Mouse (Mus musculus): ENCODE results near the gene Hecw2. TPM values are rescaled to one million over a fixed set of nuclear protein-coding genes. Genes with fewer than 3 reads are reported as not detected.

Hecw2 gene
- polyA plus RNA-seq, 2 experiments = 2.2 to 2.8 TPM

DNA sequence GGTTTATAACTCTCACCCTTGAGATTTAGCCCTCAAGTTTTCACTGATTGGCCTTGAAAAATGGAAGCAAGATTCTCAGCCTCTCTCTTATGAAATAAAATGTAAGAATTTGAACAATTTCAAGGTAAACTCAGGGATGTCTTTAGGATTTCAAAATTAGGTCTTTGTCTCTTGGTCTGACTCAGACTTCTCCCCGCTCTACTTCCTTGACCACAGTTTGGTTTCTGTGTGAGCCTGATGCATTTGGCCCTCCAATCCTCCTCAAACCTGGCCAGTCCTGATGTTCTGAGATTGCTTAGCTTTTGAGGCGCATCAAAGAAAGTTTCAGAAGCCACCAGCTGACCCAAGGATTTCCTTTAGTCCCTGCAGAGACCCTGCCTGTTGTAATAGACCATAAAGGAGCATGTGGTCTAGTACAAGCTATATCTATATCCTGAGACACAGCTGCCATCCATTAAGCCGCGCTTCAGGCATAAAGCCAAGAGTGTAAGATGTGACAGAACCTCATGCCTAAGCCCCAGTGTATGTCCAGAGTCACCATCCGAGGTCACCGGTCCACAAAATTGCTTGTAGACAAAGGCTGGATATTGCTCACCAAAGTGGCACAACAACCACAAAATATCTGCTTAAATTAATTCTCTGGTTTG is 185.4 kb downstream of the Hecw2 start:
- ATAC-seq (ENCODE audit: low FRiP score, low read depth) = 0 out of 2 replicates have a peak, but pooled peaks have one; percentile 47
- Histone ChIP-seq H3K4me2 (replicated peaks; ENCODE audit: low read depth, low read length, severe bottlenecking) (no peak overlapping the region), H3K4me3 (replicated peaks; ENCODE audit: low read length) (no peak overlapping the region), H3K36me3 (ENCODE audit: control insufficient read depth, insufficient read depth, low read length) (no peaks in the 10 kb centered on the region), H3K4me1 (ENCODE audit: control insufficient read depth, insufficient read depth, low read length) (peaks cover 10% of the 10 kb centered on the region), H3K27me3 (ENCODE audit: control insufficient read depth, insufficient read depth, low read length) (no peaks in the 10 kb centered on the region), H3K27ac (replicated peaks; ENCODE audit: low read depth, low read length) (no peak overlapping the region), H3K9ac (ENCODE audit: low read depth, low read length, severe bottlenecking) (no peak overlapping the region), H3K9me3 (ENCODE audit: control insufficient read depth, low read length) (no peaks in the 10 kb centered on the region)
- WGBS = 61% methylated on average over 6 of the region's 6 CpGs
- TF ChIP-seq POLR2A (IDR thresholded peaks at IDR 0.05; ENCODE audit: borderline replicate concordance, extremely low read depth, insufficient read depth, insufficient read length) = no peak
- DNase-seq (ENCODE audit: low spot score) = no peak

DNA sequence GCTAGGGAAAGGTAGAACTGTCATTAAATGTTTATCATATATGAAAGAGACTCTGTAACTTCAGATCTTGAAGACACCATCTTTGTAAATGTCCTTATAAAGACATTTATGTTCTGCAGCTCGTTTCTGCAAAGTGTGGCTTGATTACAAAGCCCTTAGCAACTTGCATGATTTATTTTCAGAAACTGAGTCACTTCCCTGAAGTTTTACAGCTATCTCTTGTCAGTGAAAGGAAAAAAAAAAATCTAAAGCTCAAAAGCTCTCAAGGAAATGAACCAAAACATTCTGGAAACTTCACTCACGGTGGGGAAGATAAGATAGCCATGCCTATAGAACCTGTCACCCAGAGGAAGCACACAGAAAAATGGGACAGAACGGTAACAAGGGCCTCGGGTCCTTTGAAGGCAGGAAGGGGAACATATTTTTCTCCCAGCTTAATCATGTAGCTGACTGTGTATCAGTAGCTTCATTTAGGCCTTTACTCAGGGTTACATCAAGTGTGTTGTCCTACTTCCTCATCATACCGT is 189.0 kb downstream of the Hecw2 start:
- ATAC-seq (ENCODE audit: low FRiP score, low read depth) = no peak
- H3K9me3 ChIP-seq (ENCODE audit: control insufficient read depth, low read length) = no peaks in the 10 kb centered on the region

DNA sequence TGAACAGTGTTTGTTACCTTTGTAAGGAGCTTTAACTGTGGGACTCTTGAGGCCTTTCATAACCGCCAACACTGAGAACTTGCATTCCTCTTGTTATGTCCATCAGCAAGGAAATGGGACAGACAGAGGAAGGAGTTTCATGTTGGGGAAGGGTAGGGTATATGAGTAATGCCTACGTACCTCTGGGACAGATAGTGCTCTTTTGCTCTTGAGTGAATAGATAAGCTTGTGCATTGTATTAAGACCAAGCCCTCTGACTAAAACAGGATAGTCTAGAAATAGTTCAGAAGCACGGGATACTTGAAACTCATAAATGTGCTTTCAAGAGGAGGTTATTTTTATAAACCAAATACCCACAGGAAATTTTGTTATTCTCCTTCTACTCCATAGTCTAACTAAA is 191.7 kb downstream of the Hecw2 start:
- TF ChIP-seq POLR2A (IDR thresholded peaks at IDR 0.05; ENCODE audit: borderline replicate concordance, extremely low read depth, insufficient read depth, insufficient read length) = no peak
- no peak for ATAC-seq (ENCODE audit: low FRiP score, low read depth)
- 82% methylated on average over 3 of the region's 3 CpGs for WGBS

More for the DNA sequence above, 189.0 kb downstream of the Hecw2 start:
- DNase-seq (ENCODE audit: low spot score) = no peak
- H3K4me3 ChIP-seq (replicated peaks; ENCODE audit: low read length) = no peak overlapping the region
- 69% methylated on average over 5 of the region's 5 CpGs for WGBS
- H3K4me1 ChIP-seq (ENCODE audit: control insufficient read depth, insufficient read depth, low read length) = peaks cover 10% of the 10 kb centered on the region
- H3K36me3 ChIP-seq (ENCODE audit: control insufficient read depth, insufficient read depth, low read length) = no peaks in the 10 kb centered on the region
- no peaks in the 10 kb centered on the region for H3K27me3 ChIP-seq (ENCODE audit: control insufficient read depth, insufficient read depth, low read length)
- no peak overlapping the region for H3K4me2 ChIP-seq (replicated peaks; ENCODE audit: low read depth, low read length, severe bottlenecking)
- H3K27ac ChIP-seq (replicated peaks; ENCODE audit: low read depth, low read length) = no peak overlapping the region
- no peak overlapping the region for H3K9ac ChIP-seq (ENCODE audit: low read depth, low read length, severe bottlenecking)
- no peak for TF ChIP-seq POLR2A (IDR thresholded peaks at IDR 0.05; ENCODE audit: borderline replicate concordance, extremely low read depth, insufficient read depth, insufficient read length)

DNA sequence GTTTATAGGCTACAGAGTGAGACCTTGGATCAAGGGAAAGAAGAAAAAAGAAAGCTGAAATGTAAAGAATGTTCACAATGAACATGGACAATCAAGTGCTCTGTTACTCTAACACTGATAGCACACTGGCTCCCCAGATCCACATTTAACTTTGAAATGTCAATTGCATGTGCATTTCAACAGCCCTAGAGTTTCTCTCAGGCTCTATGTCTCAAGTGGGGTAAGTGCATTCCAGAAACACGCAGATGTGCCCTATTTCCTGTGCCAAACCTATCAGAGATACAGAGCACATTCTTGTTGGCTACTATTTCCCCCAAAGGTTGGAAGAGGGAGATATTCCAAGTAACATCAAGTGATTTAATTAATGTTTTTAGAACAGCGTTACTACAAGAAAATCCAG is 192.9 kb downstream of the Hecw2 start:
- Histone ChIP-seq H3K27me3 (ENCODE audit: control insufficient read depth, insufficient read depth, low read length) (no peaks in the 10 kb centered on the region), H3K4me3 (replicated peaks; ENCODE audit: low read length) (no peak overlapping the region), H3K36me3 (ENCODE audit: control insufficient read depth, insufficient read depth, low read length) (no peaks in the 10 kb centered on the region), H3K9ac (ENCODE audit: low read depth, low read length, severe bottlenecking) (no peak overlapping the region), H3K27ac (replicated peaks; ENCODE audit: low read depth, low read length) (no peak overlapping the region), H3K4me1 (ENCODE audit: control insufficient read depth, insufficient read depth, low read length) (no peaks in the 10 kb centered on the region), H3K9me3 (ENCODE audit: control insufficient read depth, low read length) (no peaks in the 10 kb centered on the region), H3K4me2 (replicated peaks; ENCODE audit: low read depth, low read length, severe bottlenecking) (no peak overlapping the region)
- no peak for DNase-seq (ENCODE audit: low spot score)
- no peak for ATAC-seq (ENCODE audit: low FRiP score, low read depth)
- no peak for TF ChIP-seq POLR2A (IDR thresholded peaks at IDR 0.05; ENCODE audit: borderline replicate concordance, extremely low read depth, insufficient read depth, insufficient read length)
- 76% methylated on average over 2 of the region's 2 CpGs for WGBS

More for the DNA sequence above, 191.7 kb downstream of the Hecw2 start:
- Histone ChIP-seq H3K27ac (replicated peaks; ENCODE audit: low read depth, low read length) (no peak overlapping the region), H3K4me2 (replicated peaks; ENCODE audit: low read depth, low read length, severe bottlenecking) (no peak overlapping the region), H3K9me3 (ENCODE audit: control insufficient read depth, low read length) (no peaks in the 10 kb centered on the region), H3K36me3 (ENCODE audit: control insufficient read depth, insufficient read depth, low read length) (no peaks in the 10 kb centered on the region), H3K4me1 (ENCODE audit: control insufficient read depth, insufficient read depth, low read length) (no peaks in the 10 kb centered on the region), H3K4me3 (replicated peaks; ENCODE audit: low read length) (no peak overlapping the region), H3K27me3 (ENCODE audit: control insufficient read depth, insufficient read depth, low read length) (no peaks in the 10 kb centered on the region), H3K9ac (ENCODE audit: low read depth, low read length, severe bottlenecking) (no peak overlapping the region)
- DNase-seq (ENCODE audit: low spot score) = no peak

DNA sequence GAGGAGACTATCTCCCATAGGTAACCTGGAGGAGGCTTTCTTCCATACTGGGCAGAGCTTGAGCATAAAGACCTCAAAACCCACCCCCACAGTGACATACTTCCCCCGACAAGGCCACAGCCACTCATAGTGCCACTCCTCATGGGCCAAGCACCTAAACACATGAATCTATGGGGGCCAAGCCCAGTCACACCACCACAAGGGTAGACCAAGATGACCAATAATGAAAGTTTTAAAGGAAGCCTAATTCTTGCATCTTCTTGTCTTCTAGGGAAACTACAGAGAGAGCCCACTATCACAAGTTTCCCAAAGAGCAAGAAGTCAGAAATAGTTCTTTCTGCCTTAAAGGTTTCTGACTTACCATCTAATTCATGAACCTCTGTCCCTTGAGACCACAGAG is 197.7 kb downstream of the Hecw2 start:
- DNase-seq (ENCODE audit: low spot score) (no peak), ATAC-seq (ENCODE audit: low FRiP score, low read depth) (no peak)
- no peaks in the 10 kb centered on the region for H3K4me1 ChIP-seq (ENCODE audit: control insufficient read depth, insufficient read depth, low read length)
- TF ChIP-seq POLR2A (IDR thresholded peaks at IDR 0.05; ENCODE audit: borderline replicate concordance, extremely low read depth, insufficient read depth, insufficient read length) = no peak
- no peaks in the 10 kb centered on the region for H3K36me3 ChIP-seq (ENCODE audit: control insufficient read depth, insufficient read depth, low read length)
- H3K27me3 ChIP-seq (ENCODE audit: control insufficient read depth, insufficient read depth, low read length) = no peaks in the 10 kb centered on the region
- H3K9ac ChIP-seq (ENCODE audit: low read depth, low read length, severe bottlenecking) = no peak overlapping the region
- H3K27ac ChIP-seq (replicated peaks; ENCODE audit: low read depth, low read length) = no peak overlapping the region
- no peak overlapping the region for H3K4me3 ChIP-seq (replicated peaks; ENCODE audit: low read length)
- no peaks in the 10 kb centered on the region for H3K9me3 ChIP-seq (ENCODE audit: control insufficient read depth, low read length)
- 75% methylated on average over 1 of the region's 1 CpGs for WGBS
- no peak overlapping the region for H3K4me2 ChIP-seq (replicated peaks; ENCODE audit: low read depth, low read length, severe bottlenecking)

Measured in limb, embryonic 14.5 days (tissue).